Mouse (Mus musculus): ENCODE measurements around the gene Lgals4. TPM values are rescaled to one million over a fixed set of nuclear protein-coding genes. Genes with fewer than 3 reads are reported as not detected.

The Lgals4 gene
- polyA plus RNA-seq, 1 experiment, result 0.25 TPM

DNA sequence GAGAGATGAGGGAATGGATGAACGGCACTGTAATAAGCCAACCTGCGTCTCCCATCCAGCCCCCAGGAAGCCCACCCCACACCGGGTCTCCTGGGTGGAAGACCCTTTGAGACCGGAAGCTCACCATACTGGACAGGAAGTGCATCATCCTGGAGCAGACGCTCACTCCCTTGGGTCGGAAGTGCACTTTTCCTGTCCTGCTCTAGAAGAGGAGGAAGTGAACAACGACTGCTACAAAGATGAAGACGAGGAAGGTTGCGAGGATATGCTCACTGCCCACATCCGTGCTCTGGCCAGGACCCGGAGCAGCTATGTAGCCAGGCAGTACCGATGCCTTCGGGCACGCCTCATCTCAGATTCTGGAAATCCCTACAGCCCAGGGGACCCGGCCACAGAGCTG, 37.8 kb upstream of the Lgals4 start:
- TF ChIP-seq CTCF (IDR thresholded peaks at IDR 0.05; ENCODE audit: control insufficient read depth, insufficient read depth, insufficient read length) (no peak), MYOD1 (IDR thresholded peaks at IDR 0.05; ENCODE audit: control insufficient read depth, insufficient read length, low read depth) (no peak), CEBPB (IDR thresholded peaks at IDR 0.05; ENCODE audit: low read depth) (no peak), MAX (IDR thresholded peaks at IDR 0.05) (no peak), FOSL1 (IDR thresholded peaks at IDR 0.05; ENCODE audit: insufficient read depth, low read length, poor library complexity, severe bottlenecking) (no peak), USF1 (IDR thresholded peaks at IDR 0.05; ENCODE audit: low read depth) (no peak), MYOG (IDR thresholded peaks at IDR 0.05; ENCODE audit: control insufficient read depth, extremely low read depth, insufficient read length) (no peak)
- Histone ChIP-seq H3K4me3 (ENCODE audit: insufficient read depth, poor library complexity, severe bottlenecking) (no peak overlapping the region), H3K79me3 (ENCODE audit: low read depth) (no peaks in the 10 kb centered on the region), H3K79me2 (ENCODE audit: control insufficient read depth, insufficient read depth) (no peaks in the 10 kb centered on the region), H3K36me3 (ENCODE audit: control insufficient read depth, insufficient read depth) (no peaks in the 10 kb centered on the region), H3K27me3 (ENCODE audit: control insufficient read depth, insufficient read depth, insufficient read length) (no peaks in the 10 kb centered on the region), H3ac (ENCODE audit: control insufficient read depth, insufficient read length, low read depth) (no peak overlapping the region)

DNA sequence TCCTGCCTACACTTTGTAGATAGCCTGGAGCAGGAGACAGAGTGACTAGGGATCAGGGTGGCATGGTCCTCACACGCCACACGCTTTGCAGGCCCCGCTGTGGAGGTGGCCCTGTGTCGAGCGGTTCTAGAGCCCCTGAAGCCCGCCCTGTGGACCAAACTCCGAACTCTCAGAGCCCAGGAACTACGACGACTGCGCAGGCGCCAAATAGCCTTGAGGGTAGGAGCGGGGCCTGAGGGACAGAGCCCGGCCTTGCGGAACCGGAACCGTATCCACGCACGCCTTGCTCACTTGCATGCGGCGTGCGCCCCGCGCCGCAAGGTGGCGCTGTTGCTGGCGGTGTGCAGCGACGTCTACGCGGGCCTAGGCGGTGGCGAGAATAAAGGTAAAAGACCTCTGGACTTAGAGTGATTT, 37.1 kb upstream of the Lgals4 start:
- Histone ChIP-seq H3ac (ENCODE audit: control insufficient read depth, insufficient read length, low read depth) (no peak overlapping the region), H3K4me3 (ENCODE audit: insufficient read depth, poor library complexity, severe bottlenecking) (no peak overlapping the region), H3K79me2 (ENCODE audit: control insufficient read depth, insufficient read depth) (no peaks in the 10 kb centered on the region), H3K79me3 (ENCODE audit: low read depth) (no peaks in the 10 kb centered on the region), H3K27me3 (ENCODE audit: control insufficient read depth, insufficient read depth, insufficient read length) (no peaks in the 10 kb centered on the region), H3K36me3 (ENCODE audit: control insufficient read depth, insufficient read depth) (no peaks in the 10 kb centered on the region)
- TF ChIP-seq USF1 (IDR thresholded peaks at IDR 0.05; ENCODE audit: low read depth) (no peak), CTCF (IDR thresholded peaks at IDR 0.05; ENCODE audit: control insufficient read depth, insufficient read depth, insufficient read length) (peak; percentile 97)

DNA sequence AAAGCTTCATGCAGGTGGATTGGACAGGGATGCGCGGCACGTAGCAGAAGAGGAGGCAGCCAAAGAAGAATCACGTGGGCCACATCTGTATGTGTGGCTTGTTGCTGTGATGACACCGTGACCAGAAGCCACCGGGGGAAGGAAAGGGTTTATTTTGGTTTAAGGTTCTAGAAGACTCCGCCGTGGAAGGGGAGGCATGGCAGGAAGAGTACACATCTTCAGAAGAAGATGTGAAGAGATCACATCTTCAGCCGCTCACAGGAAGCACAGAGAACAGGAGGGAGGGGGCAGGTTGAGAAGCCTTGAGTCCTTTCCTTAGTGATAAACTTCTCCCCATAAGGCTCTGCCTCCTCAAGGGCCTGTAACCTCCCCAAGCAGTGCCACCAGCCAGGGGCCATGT, 33.7 kb upstream of the Lgals4 start:
- H3K4me3 ChIP-seq (ENCODE audit: insufficient read depth, poor library complexity, severe bottlenecking), result no peak overlapping the region
- TF ChIP-seq CTCF (IDR thresholded peaks at IDR 0.05; ENCODE audit: control insufficient read depth, insufficient read depth, insufficient read length) (no peak), FOSL1 (IDR thresholded peaks at IDR 0.05; ENCODE audit: insufficient read depth, low read length, poor library complexity, severe bottlenecking) (no peak), MYOD1 (IDR thresholded peaks at IDR 0.05; ENCODE audit: control insufficient read depth, insufficient read length, low read depth) (no peak), MYOG (IDR thresholded peaks at IDR 0.05; ENCODE audit: control insufficient read depth, extremely low read depth, insufficient read length) (no peak), CEBPB (IDR thresholded peaks at IDR 0.05; ENCODE audit: low read depth) (no peak), USF1 (IDR thresholded peaks at IDR 0.05; ENCODE audit: low read depth) (no peak), MAX (IDR thresholded peaks at IDR 0.05) (no peak)
- no peaks in the 10 kb centered on the region for H3K36me3 ChIP-seq (ENCODE audit: control insufficient read depth, insufficient read depth)
- H3K79me2 ChIP-seq (ENCODE audit: control insufficient read depth, insufficient read depth), result no peaks in the 10 kb centered on the region
- H3ac ChIP-seq (ENCODE audit: control insufficient read depth, insufficient read length, low read depth), result no peak overlapping the region
- no peaks in the 10 kb centered on the region for H3K79me3 ChIP-seq (ENCODE audit: low read depth)
- H3K27me3 ChIP-seq (ENCODE audit: control insufficient read depth, insufficient read depth, insufficient read length), result no peaks in the 10 kb centered on the region

DNA sequence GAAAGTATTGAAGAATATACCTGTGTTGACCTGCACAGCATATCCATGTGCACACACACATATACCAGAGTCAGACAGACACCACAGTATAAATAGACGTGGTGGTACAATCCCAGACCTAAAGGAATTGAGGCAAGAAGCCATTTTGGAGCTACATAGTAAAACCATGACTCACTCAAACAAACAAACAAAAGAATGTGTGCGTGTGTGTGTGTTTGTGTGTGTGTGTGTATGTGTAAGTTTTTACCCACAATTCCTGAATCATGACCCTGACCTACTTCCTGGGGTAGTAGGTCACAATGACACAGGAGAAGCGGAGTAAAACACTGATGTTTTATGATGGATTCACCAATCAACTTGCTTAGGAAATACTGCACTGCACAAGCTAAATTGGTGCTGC, 32.2 kb upstream of the Lgals4 start:
- no peak for TF ChIP-seq MYOG (IDR thresholded peaks at IDR 0.05; ENCODE audit: control insufficient read depth, extremely low read depth, insufficient read length)
- no peak for TF ChIP-seq CEBPB (IDR thresholded peaks at IDR 0.05; ENCODE audit: low read depth)
- TF ChIP-seq MAX (IDR thresholded peaks at IDR 0.05), result no peak
- no peak for TF ChIP-seq FOSL1 (IDR thresholded peaks at IDR 0.05; ENCODE audit: insufficient read depth, low read length, poor library complexity, severe bottlenecking)
- Histone ChIP-seq H3K36me3 (ENCODE audit: control insufficient read depth, insufficient read depth) (no peaks in the 10 kb centered on the region), H3K27me3 (ENCODE audit: control insufficient read depth, insufficient read depth, insufficient read length) (no peaks in the 10 kb centered on the region), H3K79me3 (ENCODE audit: low read depth) (no peaks in the 10 kb centered on the region), H3K79me2 (ENCODE audit: control insufficient read depth, insufficient read depth) (no peaks in the 10 kb centered on the region), H3ac (ENCODE audit: control insufficient read depth, insufficient read length, low read depth) (no peak overlapping the region), H3K4me3 (ENCODE audit: insufficient read depth, poor library complexity, severe bottlenecking) (no peak overlapping the region)

DNA sequence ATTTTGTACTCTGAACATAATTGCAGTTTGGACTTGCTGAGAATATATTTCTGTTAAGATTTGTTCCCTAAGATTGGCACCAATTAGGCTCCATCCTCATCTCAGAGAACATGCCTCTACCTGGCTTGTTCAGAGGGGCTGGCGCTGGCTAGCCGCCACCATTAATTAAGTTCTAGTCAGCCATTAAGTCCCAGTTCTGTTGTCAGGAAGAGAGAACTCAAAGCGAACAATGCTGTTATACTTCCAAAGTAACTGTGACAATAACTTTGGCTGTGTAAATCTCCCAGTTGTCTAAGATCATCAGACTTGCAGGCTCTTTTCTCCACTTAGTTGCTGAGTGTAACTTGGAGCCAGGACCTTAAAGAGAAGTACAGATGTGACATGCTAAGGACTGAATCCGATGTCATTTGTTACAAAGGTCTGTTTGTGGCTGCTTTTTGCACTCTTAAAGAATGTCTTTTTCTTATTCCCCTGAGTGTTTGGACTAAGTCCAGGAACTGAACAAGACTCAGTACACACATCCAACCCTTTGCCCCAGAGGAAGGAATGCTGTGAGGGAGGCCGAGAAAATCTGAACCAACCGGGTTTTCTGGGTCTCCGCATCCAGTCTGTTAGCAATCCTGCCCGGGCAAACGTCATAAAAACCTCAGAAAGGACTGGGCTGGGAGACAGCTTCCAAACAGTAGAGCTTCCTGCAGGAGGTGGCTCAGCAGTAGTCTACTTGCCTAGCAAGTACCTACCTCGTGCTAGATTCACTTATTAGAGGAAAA, 31.6 kb upstream of the Lgals4 start:
- H3K79me2 ChIP-seq (ENCODE audit: control insufficient read depth, insufficient read depth), result no peaks in the 10 kb centered on the region
- TF ChIP-seq MYOG (IDR thresholded peaks at IDR 0.05; ENCODE audit: control insufficient read depth, extremely low read depth, insufficient read length), result no peak
- no peak for TF ChIP-seq MYOD1 (IDR thresholded peaks at IDR 0.05; ENCODE audit: control insufficient read depth, insufficient read length, low read depth)
- no peak for TF ChIP-seq CEBPB (IDR thresholded peaks at IDR 0.05; ENCODE audit: low read depth)
- no peak for TF ChIP-seq FOSL1 (IDR thresholded peaks at IDR 0.05; ENCODE audit: insufficient read depth, low read length, poor library complexity, severe bottlenecking)
- no peaks in the 10 kb centered on the region for H3K27me3 ChIP-seq (ENCODE audit: control insufficient read depth, insufficient read depth, insufficient read length)
- no peak overlapping the region for H3ac ChIP-seq (ENCODE audit: control insufficient read depth, insufficient read length, low read depth)
- no peaks in the 10 kb centered on the region for H3K79me3 ChIP-seq (ENCODE audit: low read depth)
- H3K4me3 ChIP-seq (ENCODE audit: insufficient read depth, poor library complexity, severe bottlenecking), result no peak overlapping the region
- no peaks in the 10 kb centered on the region for H3K36me3 ChIP-seq (ENCODE audit: control insufficient read depth, insufficient read depth)

DNA sequence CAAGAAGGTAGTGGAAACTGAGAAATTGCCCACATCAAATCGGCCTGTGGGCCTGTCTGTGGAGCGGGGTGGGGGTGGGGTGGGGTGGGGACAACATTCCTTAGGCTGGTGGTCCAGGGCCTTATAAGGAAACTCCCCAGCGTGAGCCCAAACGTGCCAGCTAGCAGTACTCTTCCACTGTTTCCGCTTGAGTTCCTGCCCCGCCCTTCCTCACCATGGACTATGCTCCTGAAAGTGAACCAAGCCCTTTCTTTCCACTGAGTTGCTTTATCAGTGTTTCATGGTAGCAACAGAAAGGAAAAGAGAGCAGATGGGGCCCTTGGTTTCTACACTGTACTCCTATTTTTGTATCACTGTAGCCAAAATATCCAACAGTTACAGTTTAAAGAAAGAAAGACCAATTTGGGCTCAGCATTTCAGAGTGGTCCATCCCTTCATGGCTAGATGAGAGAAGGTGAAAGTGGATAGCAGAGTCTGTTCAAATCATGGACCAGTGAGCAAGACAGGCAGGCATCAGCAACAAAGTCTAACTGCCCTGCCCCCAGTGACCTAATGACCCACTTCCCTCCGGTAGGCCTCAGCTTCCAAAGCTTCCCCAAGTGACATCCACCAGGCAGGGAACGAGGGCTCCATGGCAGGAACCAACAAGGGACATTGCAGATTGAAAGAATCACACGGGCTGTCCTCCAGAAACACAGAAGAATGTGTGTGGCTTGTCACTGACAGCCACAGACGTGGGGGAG, 30.6 kb upstream of the Lgals4 start:
- Histone ChIP-seq H3K36me3 (ENCODE audit: control insufficient read depth, insufficient read depth) (no peaks in the 10 kb centered on the region), H3K4me3 (ENCODE audit: insufficient read depth, poor library complexity, severe bottlenecking) (no peak overlapping the region), H3K79me2 (ENCODE audit: control insufficient read depth, insufficient read depth) (no peaks in the 10 kb centered on the region), H3K27me3 (ENCODE audit: control insufficient read depth, insufficient read depth, insufficient read length) (no peaks in the 10 kb centered on the region), H3ac (ENCODE audit: control insufficient read depth, insufficient read length, low read depth) (no peak overlapping the region), H3K79me3 (ENCODE audit: low read depth) (no peaks in the 10 kb centered on the region)
- TF ChIP-seq MYOD1 (IDR thresholded peaks at IDR 0.05; ENCODE audit: control insufficient read depth, insufficient read length, low read depth) (no peak), CTCF (IDR thresholded peaks at IDR 0.05; ENCODE audit: control insufficient read depth, insufficient read depth, insufficient read length) (no peak), USF1 (IDR thresholded peaks at IDR 0.05; ENCODE audit: low read depth) (no peak), FOSL1 (IDR thresholded peaks at IDR 0.05; ENCODE audit: insufficient read depth, low read length, poor library complexity, severe bottlenecking) (no peak), CEBPB (IDR thresholded peaks at IDR 0.05; ENCODE audit: low read depth) (no peak), MYOG (IDR thresholded peaks at IDR 0.05; ENCODE audit: control insufficient read depth, extremely low read depth, insufficient read length) (no peak), MAX (IDR thresholded peaks at IDR 0.05) (no peak)
